Mouse (Mus musculus) c-Kit-positive CD71-positive TER-119-negative erythroid progenitor cells, embryonic 14.5 days (primary cell): ENCODE data around the gene Gm1043.

ENCODE experiments used
- DNase-seq: peaks from one replicate; pipeline ENCODE4 v3.0.0-alpha.2; 2013; ENCODE audit warnings: low read depth

Gene Gm1043

DNA sequence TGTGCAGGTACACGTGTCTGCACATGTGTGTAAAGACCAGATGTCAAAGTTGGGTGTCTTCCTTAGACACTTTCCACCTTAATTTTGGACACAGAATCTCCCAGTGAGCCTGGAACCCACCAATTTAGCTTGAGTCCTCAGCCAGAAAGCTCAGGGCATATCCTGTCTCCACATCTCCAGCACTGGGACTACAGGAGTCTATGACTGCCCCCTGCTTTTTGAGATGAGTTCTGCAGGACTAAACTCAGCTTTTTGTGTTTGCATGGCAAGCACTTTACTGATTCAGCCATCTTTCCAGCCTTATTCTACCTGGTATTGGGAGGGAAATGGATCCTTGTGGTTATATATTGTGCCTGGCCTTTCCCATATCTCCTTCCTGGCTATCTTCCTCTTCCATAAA lies 120.2 kb downstream of the Gm1043 start:
- DNase-seq, result no peak

DNA sequence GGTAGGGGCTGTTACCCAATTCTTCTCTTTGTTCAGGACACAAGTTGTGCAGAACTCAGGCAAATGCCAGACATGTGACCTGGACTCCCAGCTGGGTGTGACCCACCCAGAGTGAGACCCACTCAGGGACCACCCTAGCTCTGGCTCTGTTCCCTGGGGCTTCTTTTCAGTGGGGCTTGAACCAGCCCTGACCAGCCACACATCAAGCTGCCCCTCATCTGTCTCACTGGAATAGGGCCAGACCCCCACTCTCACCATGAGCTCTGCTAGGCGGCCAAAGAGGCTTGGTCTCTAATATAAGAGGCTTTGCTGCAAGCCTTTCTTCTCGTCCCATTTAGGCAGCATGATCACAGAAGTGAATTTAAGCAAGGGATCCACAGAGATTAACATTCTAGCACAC lies 121.2 kb downstream of the Gm1043 start:
- DNase-seq, result no peak

DNA sequence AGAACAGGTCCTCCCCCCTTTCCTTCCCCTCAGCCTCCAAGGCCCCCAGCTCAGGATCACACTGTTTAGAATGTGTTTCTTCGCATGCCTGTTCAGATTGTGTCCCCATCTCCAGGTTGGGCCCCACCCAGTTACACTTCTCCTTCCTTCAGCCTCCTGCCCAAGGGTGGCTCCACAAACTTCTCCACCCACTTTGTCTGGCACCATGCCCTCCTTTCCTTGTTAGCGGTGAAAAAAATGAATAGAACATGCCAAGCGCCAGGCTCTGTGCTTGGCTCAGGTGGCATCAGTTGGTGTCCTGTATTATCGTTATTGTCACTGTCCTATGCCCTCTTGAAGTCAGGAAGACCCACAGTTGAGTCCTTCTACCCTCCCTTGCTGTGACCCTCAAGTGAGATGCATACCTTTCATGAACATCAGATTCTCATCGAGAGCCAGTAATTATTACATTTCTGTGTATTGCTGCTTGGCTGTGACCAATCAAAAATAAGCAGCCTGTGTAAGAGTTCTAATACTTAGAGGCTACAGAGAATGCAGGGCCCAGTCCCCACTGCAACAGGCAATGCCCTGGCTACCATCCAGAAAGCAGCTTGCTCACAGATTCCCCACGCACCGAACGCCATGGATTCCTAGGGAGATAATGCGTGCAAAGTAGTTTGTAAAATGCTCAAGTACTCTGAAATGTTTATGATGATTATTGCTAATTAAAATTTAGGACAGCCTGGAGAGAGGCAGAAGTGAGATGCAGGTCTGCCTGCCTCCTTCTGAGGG lies 128.0 kb downstream of the Gm1043 start:
- DNase-seq, result no peak

DNA sequence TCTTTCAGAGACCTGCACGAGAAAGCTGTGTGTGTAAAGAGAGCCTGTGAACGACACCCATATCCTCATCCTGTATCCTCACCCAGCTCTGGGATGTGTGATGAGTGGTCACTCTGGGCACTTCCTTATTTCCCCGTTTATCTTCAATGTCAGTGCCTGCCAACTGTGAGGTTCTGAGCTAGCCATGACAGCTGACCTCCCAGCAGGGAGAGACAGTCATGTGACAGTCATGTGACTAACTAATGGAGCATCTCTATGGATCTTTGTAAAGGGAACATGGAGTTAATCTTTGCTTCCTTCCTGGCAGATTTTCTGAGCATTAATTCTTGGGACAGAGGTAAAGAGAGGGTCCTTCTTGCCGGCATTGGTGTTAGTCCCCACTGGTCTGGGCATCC lies 128.5 kb downstream of the Gm1043 start:
- no peak for DNase-seq

DNA sequence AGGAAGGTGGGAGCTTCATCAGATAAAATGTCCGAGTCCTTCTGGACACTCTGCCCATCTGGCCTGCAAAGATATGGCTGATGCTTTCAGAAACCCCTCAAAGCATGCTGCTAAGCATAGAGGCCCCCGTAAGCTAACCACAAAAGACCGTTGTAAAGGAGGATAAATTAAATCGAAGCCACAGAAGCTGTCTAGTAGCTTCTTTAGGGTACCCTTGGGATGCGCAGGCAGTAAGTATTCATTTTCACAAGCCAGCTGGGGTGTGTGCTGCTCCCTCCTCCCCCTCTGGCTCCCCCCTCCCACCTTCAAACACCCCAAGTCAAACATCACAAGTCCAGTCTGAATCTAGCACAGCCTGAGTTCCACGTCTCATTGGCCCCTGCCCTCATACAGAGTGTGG lies 129.4 kb downstream of the Gm1043 start:
- no peak for DNase-seq

DNA sequence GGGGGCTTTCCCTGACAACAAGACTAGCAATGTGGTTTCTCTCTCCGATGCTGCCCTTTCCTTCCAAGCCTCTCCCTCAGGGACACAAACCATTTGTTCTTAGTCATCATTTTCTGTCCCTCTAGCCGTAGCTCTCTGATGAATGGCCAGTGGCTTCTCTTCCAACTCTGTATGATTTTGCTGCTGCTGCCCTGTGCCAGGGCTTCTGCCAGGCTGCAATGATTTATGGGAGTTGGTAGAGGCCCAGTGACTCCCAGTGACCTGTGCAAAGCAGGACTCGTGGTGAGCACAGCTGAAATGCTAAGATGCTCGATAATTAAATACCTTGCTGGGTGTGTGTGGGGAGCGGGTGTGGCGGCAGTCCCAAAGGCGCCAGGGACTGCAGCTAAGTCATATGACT lies 130.1 kb downstream of the Gm1043 start:
- DNase-seq, result no peak

DNA sequence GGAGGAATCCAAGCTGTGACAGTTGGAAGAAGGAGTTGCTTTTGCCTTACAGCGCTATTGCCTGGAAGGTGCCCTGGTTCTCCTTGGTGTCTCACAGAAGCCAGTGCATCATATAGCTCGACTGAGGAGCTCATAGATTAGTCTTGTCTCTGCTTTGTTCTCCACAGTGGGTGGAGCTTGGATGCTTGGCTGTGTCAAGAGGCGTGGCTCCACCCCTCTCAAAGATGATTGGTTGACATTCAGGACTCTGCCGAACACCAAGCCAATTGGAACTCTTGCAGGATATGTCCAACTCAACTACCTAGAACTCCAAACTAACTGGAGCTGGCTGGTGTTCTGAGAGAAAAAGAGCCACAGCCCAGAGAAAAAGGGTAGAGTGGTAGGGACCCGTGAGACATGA lies 134.4 kb downstream of the Gm1043 start:
- no peak for DNase-seq

DNA sequence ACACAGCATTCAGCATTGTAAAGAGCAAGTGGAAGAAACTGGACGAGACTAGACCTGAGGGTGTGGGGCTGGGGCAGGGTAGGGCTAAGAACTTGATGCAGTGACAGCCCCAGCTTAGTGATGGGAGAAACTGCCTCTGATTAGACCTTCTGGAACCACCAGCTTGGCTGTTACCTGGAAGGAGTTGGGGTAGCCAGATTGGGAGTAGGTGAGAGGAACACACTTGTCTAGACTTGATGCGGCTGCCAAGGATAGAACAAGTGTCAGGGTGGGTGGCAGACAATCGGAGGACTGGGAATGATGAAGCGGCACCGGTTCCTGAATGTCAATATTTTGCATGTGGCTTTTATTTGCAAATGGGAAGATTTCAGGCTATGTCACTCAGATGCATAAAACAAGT lies 135.4 kb downstream of the Gm1043 start:
- no peak for DNase-seq

DNA sequence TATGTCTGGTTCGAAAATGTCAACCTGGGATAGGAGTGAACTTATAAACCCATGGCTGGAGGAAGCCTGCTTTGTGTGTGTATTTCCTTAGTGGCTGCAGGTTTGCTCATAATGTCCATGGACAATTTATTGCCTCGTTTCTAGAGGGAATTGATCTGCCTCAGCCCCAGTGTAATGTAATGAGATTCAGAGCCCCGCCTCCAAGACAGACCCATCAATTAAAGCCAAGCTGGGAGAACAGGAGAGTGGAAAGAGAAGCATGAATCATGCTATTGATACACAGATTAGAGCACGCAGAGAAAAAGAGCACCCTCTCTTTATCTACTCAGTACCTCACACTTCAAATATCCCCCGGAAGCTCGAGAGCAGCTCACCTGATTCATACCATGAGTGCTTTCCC lies 136.4 kb downstream of the Gm1043 start:
- no peak for DNase-seq

DNA sequence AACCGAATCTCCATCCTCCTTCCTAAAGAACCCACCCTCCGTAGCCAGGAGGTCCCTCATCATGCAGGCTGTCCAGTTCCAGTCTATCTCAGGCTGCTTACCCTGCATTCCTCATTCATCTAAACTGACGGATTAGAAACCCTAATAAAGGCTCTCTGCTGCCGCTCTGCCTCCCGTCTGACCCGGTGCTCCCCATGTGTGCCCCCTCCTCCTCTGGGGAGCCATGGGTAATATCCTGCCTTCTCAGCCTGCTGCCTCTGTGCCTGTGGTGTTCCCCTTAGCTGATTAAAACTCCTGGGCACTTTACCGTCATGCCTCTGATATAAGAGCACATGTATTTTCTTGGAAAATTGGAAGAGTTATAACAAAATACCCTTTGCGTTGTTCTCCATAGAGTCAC lies 137.1 kb downstream of the Gm1043 start:
- DNase-seq, result no peak

DNA sequence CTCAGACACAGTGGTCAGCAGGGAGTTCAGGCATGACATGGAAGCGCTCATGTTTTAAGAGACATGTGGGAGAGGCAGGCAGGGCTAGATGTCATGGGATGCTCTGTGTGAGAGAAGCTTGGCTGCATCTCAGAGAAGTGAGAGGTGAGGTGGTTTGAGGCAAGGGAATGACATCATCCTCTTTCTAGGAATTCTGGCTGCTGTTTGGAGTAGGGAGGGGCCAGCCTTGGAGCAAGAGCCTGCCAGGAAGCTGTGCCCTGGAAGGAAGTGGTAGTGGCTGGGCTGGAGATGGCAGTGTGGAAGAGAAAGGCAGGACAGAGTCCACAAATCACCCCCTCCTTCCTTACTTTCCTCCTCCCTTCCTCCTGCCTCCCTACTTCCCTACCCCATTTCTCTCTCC lies 140.5 kb downstream of the Gm1043 start:
- DNase-seq, result no peak

DNA sequence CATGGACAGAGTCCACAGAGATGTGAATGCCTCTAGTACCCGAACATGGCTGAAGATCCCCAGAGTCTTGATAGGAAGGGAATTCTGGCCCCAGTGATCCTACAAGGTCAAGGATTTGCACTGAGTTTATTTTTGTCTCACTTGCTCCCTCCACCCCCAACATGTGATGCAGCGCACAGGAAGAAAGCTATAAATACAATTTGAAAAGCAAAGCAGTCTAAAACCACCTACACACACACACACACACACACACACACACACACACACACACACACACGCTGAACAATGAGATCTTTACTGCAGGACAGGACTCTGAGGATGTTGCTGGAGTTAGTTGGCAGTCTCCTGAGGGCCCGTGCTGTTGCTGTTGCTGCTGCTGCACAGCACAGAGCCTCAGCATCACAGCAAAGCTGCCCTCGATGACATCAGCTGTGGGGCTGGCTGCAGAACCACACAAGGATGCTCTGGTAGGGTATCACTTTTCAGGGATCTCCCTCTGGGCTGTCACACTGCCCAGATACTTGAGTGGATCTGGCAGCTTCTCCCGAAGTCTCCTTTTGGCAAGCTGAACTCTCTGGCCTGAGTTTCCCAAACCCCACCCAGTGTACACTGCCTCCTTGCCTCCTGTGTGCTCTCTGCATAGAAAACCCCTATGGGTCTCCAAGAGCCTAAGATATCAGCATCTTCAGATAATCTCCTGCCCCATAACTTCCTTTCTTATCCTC lies 142.9 kb downstream of the Gm1043 start:
- DNase-seq, result no peak

DNA sequence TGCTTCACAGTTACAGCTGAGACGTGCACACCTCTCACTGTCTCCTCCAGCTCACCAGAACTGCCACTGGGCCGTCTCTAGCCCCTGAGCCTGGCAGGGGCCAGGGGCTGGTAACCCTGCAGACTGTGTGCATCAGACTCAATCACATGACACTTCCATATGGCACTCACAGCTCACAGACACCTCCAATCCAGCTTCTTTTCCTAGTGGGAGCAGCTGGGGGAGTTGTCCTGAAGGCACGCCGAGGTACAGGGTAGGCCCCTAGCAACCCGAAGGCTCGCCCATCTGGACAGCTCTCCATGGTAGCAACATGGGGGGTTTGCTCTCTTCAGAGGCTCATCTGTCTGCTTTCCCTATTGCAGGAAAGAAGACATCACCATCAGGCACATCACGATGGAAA lies 143.7 kb downstream of the Gm1043 start:
- no peak for DNase-seq

DNA sequence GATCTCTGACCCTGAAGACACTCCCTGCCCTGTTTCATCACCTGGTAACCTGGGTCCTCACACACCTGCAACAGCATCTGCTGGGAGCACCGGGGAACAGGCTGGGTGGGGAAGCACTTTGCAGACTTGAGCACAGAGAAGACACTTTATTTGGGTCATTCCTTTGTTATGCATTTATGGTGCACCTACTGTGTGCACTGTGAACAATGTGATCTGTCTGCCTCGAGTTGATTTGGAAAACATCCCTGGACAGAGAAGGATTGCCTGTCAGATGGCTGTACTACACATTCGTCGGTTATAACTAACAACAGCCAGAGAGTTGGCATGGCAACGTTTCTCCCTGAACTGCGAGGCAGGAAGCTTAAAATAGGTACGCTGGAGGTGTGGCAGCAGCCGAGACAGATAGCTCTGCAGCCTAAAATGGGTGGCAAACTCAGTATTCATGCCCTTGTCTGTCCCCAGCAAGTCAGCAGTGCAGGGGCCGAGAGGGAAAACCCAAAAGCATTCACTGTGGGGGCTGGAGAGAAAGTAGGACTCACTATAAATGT lies 147.9 kb downstream of the Gm1043 start:
- DNase-seq, result no peak

DNA sequence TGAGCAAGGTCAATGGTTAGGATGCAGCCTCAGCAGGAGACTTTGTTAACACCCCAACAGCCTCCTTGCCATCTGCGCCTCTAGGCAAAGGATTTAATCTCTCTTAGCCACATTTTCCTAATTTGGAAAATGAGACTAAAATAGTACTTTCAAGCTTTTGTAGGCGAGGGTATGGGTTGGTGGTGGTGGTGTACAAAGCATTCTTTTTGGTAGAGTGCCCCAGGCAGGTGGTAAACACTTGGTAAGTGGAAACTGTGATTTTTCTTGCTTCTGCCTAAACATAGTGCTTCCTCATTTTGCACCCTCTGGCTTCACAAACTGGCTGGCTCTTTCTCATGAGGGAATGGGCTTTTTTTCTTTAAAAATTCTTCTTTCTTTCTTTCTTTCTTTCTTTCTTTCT lies 153.5 kb downstream of the Gm1043 start:
- DNase-seq, result no peak

DNA sequence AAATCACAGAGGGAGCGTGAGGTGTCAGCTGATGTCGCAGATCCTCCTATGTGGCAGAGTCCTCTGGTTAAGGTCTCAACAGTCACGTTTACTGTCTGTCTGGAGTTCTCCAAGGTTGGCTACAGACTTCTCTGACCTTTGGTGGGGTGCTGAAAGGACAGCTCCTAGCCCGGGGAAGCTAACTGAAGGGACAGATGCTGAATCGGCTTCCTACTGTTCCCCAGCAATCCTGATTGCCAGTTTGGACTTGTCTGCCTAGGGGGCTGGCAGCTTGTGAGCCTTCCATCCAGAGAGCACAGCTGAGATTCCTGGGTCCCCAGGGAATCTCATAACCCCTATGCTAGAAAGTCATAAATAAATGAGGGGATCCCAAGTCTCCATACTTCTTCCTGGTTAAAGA lies 155.4 kb downstream of the Gm1043 start:
- DNase-seq, result peak; percentile 8

DNA sequence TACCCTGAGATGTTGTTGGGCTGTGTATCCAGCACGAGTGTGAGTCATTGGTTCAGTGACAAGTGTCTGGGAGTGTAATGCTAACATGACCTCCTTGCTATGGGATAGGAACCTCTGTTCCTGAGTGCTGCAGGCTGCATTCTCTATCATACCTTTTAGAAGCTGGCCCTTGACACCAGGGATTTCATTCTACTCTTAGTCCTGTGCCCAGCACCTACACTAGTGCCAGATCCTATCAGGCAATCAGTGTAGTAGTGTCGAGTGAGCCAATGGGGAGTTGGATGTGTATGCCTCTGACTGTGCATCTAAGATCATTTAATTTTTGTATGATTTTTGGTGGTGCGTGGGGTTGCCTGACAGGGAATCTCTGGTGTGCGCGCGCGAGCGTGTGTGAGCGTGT lies 156.1 kb downstream of the Gm1043 start:
- DNase-seq, result no peak

DNA sequence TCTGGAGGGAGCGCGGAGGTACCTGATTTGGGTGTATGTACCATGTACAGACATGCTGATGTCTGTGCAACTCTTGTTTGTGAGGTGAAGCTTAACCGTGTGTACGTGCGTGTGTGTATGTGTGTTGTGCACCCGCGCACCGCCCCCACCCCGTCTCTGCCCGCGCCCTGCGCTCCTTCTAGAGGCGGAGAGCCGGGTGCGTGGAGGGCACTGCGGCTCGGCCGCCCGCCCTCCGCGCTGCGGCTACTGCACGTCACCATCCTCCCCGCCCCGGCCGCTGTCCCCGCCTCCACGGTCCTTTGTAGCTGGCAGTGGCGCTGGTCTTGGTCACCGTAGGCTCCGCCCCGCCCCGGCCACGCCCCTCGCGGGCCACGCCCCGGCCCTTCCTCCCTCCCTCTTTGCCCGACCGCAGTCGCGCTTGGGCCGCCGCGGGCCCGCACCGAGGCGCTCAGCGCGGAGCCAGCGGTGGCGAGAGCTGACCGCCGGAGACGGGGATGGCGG lies 156.5 kb downstream of the Gm1043 start, which contains the start of gene Crmp1:
TSS of gene Crmp1 (plus strand) at position 290 of the 501 bp plus-strand sequence.
- peak; percentile 6 for DNase-seq

DNA sequence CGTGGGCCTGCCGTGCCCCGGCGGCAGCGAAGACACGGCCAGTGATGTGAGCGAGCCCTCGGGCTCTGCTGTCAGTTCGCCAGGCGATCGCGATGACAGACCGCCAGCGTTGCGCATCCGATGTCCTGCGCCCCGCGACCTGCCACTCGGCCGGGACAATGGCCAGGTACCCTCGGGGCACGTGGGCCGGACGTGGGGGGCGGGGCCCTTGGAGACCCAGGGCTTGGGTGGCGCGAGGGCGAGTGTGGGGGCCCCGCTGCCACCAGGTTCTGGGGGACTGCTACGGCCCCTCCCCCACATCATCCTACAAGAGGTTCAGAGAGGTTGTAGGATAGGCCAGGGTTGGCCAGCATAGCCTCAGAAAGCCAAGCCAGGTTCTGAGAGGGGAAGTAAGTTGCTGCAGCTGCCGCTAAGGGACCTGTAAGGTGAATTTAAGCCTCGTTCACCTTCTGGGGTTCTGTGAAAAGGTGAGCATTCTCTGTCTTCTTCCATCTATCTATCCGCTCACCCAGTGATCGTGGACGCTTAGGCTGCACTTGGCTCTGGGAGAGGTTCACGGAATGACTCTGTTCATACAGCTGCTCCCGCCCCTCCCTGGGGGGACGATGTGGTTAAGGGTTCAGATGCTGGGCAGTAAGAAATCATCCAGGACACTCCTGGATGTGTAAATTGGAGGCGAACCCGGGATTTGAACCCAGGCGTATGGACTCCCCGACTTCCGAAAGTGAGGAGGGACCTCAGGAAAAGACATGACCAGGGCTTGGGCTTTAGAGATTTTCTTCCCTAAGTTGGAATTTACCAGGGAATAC lies 157.4 kb downstream of the Gm1043 start:
- no peak for DNase-seq

DNA sequence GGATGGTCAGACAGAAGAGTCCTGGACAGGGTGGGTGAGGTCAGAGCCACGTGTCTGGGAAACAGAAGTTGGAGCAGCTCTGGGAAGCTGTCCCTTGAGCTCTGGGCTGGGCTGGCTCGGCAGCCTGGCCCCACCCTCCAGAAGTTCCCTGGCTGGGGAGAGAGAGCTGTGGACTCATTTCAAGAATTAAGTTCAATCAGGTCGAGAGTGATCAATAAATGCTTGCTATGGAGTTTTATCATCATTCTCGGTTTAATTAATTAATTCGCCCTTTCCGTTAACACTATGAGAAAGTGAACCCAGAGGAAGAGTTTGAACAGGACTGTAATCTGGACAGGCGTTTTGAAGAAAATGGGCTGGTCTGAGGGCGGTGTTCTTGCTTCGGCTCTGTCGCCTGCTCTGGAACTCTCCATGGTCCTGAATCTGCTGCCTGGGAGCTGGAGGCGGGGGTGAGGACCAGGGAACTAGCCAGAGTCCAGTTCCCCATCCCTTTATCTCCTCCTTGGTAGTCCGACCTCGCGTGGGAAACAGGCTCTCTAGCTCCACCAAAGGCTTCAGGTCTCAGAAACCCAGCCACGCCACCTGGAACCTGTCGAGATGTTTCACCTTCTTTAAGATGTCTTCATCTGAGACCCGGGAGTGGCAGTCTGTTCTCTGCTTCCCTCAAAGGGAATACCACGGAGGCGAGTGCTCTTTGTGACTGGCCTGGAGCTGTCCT lies 158.2 kb downstream of the Gm1043 start:
- peak; percentile 34 for DNase-seq

DNA sequence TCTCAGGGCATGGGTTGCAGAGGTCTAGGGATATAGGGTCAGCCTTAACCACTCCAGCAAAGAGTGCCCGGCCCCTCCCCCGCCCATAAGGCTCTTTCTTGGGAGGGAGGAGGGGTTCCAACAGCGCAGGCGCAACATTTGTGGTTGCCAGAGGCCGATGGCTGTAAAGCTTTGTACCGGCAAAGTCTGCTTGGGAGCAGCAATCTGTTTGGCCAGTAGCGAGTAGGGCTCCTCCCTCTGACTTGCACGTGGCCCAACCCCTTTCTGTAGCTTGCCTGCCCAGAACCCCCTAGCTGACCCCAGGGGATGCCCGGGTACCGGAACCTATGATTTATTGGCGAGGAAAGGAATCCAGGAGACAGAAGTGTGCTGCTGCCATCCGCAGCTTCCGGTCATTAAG lies 159.0 kb downstream of the Gm1043 start:
- DNase-seq, result no peak
